Mouse (Mus musculus) Patski (cell line): ENCODE measurements around the gene Scamp3. TPM values are rescaled to one million over a fixed set of nuclear protein-coding genes. Genes with fewer than 3 reads are reported as not detected.
A peak's percentile ranks its signal among the peaks of the same experiment; 100 is the strongest.

ENCODE experiments used
- ATAC-seq: fragments of 100-300 bp; one replicate; pipeline ENCODE4 v1.8.0; 2021
- CTCF ChIA-PET: fragments of 350-600 bp; sonication (Branson Sonifier 250); formaldehyde crosslinking; loops from one replicate; lab custom pipeline; 2022; ENCODE audit warnings: inconsistent platforms; lab: Charles Lee
- POLR2A ChIA-PET: fragments of 350-600 bp; sonication (Branson Sonifier 250); formaldehyde crosslinking; loops from one replicate; lab custom pipeline; 2022; ENCODE audit warnings: antibody characterized with exemption, inconsistent platforms; lab: Charles Lee
- DNase-seq: peaks from one replicate; pipeline ENCODE4 v3.0.0-alpha.2; 2011; ENCODE audit warnings: low read depth, low spot score
- H3K27me3 ChIP-seq: fragments of 371-371 bp; one replicate; pipeline ENCODE4 v1.5.1; 2021
- CTCF ChIP-seq: fragments of 100-300 bp; IDR thresholded peaks from one replicate; pipeline ENCODE4 v1.5.1; 2021
- in situ Hi-C: fragments of 300-500 bp; cut with MboI; formaldehyde crosslinking; loops from 3 replicates; pipeline ENCODE4 v1.11.1; 2018; ENCODE audit warnings: low pct_unique_long_range_greater_than_20kb, mixed read lengths
- polyA plus RNA-seq: library from polyadenylated mRNA; unstranded; gene quantifications from one replicate; pipeline ENCODE4 v1.2.3, GENCODE M21; 2021

Scamp3 gene
- 175 TPM for polyA plus RNA-seq

DNA sequence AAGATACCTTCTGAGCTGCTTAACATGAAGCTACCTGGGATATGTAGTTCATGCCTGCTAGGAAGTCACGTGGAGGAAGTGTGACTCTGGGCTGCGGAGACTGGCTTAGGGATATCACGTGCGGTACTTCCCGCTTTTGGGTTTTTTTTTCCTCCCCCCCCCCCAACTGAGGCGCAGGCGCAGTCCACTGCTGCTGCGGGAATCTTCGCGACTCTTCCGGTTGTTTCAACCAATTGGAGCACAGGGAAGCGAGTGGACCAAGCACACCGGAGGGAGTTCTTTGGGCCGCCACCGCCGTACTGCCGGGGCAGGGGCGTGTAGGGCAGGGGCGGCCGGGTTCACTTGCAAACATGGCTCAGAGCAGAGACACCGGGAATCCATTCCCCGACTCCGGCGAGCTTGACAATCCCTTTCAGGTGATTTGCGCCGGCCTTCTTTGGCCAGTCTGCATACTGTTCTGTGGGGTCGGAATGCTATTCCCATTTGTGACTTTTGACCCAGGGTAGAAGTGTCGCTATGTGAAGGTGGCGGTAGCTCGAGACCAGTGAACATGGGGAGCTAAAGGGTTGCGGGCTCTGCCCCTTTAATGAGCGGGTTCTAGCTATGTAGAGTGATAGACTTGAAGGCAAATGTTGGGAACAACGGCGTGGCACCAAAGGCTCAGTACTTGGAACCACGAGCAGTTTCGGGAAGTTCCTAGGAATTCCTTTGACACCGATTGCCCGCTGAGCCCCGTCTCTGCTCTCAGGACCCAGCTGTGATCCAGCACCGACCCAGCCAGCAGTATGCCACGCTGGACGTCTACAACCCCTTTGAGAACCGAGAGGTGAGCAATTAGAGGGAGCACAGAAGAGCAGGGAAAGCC lies at the start of gene Scamp3:
Scamp3 (plus strand) TSS at position 232 of the 865 bp plus-strand sequence.
- ChIA-PET POLR2A (interaction anchor here (0.6 to 1.8 kb wide), 13 partner anchors 10 to 100 kb away, joined by 3 to 11 read pairs (median 3); partner anchors contain the start of genes Gba and Krtcap2), CTCF (interaction anchor here (1.2 to 2.5 kb wide), 10 partner anchors 10 to 125 kb away, joined by 3 to 12 read pairs (median 6); no protein-coding TSS in a partner anchor)
- DNase-seq (peak; percentile 98), ATAC-seq (peak; percentile 79)
- in situ Hi-C loops, result no loop called here
- TF ChIP-seq CTCF, result no peak
- H3K27me3 ChIP-seq, result no peaks in the 10 kb centered on the region

DNA sequence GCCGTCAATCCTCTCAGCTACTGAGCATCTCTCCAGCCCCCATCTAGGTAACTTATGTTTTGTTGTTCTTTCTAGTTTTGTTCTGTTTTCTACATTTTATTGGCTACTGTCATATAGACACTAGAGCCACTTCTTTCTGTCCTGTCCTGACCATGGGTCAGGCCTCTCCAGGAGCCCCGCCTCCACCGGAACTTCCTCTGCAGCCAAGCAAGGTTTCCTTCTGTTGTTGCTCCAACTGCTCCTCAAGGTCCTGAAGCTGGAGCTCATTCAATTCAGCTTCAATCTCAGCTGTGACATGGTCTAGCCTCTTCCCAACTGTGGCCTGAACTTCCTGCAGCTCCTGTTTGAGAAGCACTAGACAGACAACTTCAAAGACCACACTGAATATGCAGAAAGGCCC lies 47.4 kb upstream of the Scamp3 start:
- ChIA-PET CTCF (interaction anchor here (1.0 to 1.4 kb wide), 5 partner anchors 9 to 29 kb away, joined by 3 to 4 read pairs (median 3); no protein-coding TSS in a partner anchor), POLR2A (no interaction called here)
- no peak for DNase-seq
- ATAC-seq, result no peak
- no peaks in the 10 kb centered on the region for H3K27me3 ChIP-seq
- no peak for TF ChIP-seq CTCF
- in situ Hi-C loops, result no loop called here

DNA sequence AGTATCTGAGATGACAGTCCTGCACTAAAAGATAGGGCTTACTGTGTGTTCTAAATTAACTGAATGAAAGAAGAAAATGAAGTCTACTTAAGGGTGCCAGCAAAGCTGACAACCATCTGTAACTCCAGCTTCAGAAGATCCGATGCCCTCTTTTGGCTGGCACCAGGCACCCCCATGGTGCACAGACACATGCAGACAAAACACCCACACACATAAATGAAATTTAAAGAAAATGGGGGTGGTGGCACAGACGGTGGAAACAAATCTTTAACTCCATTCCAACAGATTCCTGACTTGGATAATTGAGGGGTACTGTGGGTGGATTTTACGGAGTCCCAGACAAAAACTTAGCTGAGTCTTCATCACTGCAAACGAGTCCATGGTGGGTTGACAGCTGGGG lies 45.5 kb upstream of the Scamp3 start:
- ATAC-seq (no peak), DNase-seq (no peak)
- in situ Hi-C loops, result no loop called here
- POLR2A ChIA-PET, result no interaction called here
- no peaks in the 10 kb centered on the region for H3K27me3 ChIP-seq
- no peak for TF ChIP-seq CTCF
- CTCF ChIA-PET, result interaction anchor here (1.2 kb wide), 1 partner anchor 32 kb away, joined by 4 read pairs; no protein-coding TSS in a partner anchor

DNA sequence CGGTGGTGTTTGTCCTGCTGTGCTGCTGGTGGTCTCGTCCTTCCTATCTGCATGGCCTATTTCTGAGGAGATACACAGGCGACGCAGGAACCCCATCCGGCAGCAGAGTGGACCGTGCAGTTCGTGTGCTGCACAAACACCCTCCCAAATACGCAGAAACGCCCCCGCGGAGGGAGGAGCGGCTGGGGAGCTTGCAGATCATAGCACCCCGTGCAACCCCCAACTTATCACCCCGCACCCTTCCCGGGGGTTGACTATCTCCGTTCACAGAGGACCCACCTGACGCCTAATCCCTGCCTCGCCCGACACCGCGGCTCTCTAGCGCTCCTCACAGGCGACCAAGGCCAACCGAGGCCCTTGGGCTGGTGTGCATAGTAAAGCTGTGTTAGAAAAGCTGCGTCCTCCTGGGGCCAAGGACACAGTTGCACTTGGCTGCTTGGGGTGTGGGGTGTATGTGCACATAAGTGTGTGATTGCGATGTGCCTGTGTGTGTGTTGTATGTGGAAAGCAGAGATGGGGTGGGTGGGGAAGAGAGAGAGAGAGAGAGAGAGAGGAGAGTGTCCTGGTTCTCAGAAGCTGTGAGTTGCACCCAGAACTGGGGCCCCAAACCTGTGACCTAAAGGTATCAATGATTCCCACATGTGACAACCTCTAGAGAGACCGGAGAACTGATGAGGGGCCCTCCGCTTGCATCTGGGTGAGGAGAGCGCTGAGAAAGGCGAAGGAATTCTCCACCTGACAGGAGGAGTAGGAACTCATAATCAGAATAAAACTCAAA lies 44.8 kb upstream of the Scamp3 start:
- DNase-seq, result no peak
- in situ Hi-C loops, result no loop called here
- CTCF ChIA-PET, result no interaction called here
- no peak for ATAC-seq
- POLR2A ChIA-PET, result no interaction called here
- no peak for TF ChIP-seq CTCF
- H3K27me3 ChIP-seq, result no peaks in the 10 kb centered on the region

DNA sequence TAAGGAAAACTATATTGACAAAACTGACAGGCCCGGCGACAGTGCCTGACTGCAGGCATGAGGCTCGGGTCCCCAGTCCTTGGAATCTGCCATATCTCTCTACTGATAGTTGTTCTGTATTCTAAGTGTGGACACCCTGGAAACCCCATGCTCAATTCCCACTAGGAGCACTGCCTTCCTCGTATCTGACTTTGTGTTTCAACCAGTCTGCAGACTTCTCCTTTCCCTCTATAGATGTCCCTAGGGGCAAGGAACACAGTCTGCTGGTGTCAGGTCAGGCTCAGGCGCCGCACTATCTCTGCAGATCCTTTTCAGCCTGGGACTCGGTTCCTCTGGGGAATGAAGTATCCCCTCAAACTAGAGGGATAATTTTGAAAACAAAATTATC lies 44.2 kb upstream of the Scamp3 start:
- TF ChIP-seq CTCF, result no peak
- no peak for ATAC-seq
- ChIA-PET CTCF (no interaction called here), POLR2A (no interaction called here)
- no peak for DNase-seq
- H3K27me3 ChIP-seq, result no peaks in the 10 kb centered on the region
- in situ Hi-C loops, result no loop called here

DNA sequence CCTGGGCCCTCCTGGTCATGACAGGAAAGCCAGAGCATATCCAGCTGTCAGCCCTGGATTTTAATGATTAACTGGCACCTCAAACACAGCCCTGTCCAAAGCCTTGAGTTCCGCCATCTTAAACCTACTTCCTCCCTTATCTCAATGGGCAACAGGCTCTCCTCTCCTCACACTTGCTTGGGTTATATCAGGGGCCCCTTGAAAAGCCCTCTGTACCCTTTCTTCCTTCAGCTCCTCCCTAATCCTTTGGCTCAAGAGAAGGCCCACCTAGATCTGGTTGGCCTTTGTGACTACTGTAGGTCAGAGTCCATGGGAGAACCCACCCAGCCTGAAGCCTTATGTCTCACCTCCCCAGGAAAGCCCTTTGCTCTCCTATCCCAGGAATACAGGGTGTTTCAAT lies 43.5 kb upstream of the Scamp3 start:
- POLR2A ChIA-PET, result no interaction called here
- ATAC-seq, result no peak
- CTCF ChIA-PET, result interaction anchor here (0.6 to 1.2 kb wide), 2 partner anchors 9 to 18 kb away, joined by 3 to 4 read pairs; no protein-coding TSS in a partner anchor

DNA sequence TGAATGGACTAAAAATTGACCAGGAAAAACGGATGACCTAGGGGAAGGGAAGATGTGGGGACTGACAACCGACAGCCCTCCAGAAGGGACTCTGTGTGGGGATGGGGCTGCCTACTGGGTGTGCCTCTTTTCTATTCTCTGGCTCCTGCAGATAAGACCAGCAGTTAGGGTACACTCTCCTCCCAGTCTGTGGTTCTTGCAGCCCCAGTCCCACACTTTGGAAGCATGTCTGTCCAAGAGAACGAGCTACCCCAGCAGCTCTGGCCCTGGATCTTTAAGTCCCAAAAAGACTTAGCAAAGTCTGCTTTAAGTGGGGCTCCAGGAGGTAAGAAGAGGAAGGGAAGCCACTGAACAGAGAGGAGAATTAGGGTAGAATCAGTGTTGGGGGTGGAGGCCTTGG lies 41.3 kb upstream of the Scamp3 start, which contains the start of gene Pklr:
Pklr (plus strand) TSS at position 185 of the 400 bp plus-strand sequence.
- no peak for ATAC-seq
- H3K27me3 ChIP-seq, result no peaks in the 10 kb centered on the region
- POLR2A ChIA-PET, result interaction anchor here (0.9 to 1.2 kb wide), 4 partner anchors 10 to 58 kb away, joined by 3 to 5 read pairs (median 4); partner anchors contain the start of genes Clk2 and Fdps
- in situ Hi-C loops, result no loop called here
- no peak for TF ChIP-seq CTCF
- CTCF ChIA-PET, result interaction anchor here (0.8 to 1.6 kb wide), 6 partner anchors 12 to 58 kb away, joined by 3 to 4 read pairs (median 3); no protein-coding TSS in a partner anchor
- DNase-seq, result no peak

More for the DNA sequence above, 43.5 kb upstream of the Scamp3 start:
- in situ Hi-C loops, result no loop called here
- no peaks in the 10 kb centered on the region for H3K27me3 ChIP-seq
- TF ChIP-seq CTCF, result no peak
- DNase-seq, result no peak

DNA sequence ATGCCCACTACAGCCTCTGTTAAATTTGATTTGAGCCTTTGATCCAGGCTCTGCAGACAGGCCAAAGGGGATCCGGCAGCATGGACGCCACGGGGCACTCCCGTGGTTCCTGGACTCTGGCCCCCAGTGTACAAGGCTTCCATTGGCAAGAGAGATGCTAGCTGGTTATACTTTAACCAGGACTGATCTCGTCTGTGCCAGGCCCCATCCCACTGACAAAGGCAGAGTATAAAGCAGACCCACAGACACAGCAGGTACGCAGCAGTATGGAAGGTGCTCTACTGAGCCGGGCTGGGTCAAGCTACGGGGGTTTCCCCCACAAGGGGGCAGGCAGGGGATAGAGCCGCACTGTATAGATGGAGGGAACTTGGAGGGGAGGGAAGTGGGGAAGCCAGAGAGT lies 40.9 kb upstream of the Scamp3 start:
- CTCF ChIA-PET, result interaction anchor here (0.8 to 1.6 kb wide), 8 partner anchors 9 to 57 kb away, joined by 3 to 4 read pairs (median 3); no protein-coding TSS in a partner anchor
- DNase-seq (no peak), ATAC-seq (peak; percentile 61)
- POLR2A ChIA-PET, result interaction anchor here (0.5 to 1.1 kb wide), 4 partner anchors 10 to 59 kb away, joined by 3 to 5 read pairs (median 4); partner anchors contain the start of genes Clk2 and Fdps
- in situ Hi-C loops, result no loop called here
- no peak for TF ChIP-seq CTCF
- no peaks in the 10 kb centered on the region for H3K27me3 ChIP-seq

DNA sequence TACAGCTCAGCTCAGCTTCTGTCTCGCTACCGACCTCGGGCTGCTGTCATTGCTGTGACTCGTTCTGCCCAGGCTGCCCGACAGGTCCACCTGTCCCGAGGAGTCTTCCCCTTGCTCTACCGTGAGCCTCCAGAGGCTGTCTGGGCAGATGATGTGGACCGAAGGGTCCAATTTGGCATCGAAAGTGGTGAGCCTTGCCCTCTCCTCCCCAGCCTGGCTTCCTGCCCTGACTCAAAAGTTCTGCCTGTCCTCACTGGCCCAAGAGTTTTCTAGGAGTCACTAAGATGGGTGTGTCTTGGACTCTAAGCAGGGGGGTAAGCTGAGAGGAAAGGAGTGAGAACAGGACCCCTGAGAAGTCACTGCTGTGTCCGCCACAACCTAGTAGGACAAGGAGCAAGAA lies 32.5 kb upstream of the Scamp3 start:
- ChIA-PET POLR2A (no interaction called here), CTCF (interaction anchor here (1.0 to 1.7 kb wide), 4 partner anchors 8 to 29 kb away, joined by 3 to 4 read pairs (median 3); partner anchors contain the start of gene Hcn3)
- no peak for TF ChIP-seq CTCF
- in situ Hi-C loops, result no loop called here
- no peaks in the 10 kb centered on the region for H3K27me3 ChIP-seq
- DNase-seq (no peak), ATAC-seq (no peak)

DNA sequence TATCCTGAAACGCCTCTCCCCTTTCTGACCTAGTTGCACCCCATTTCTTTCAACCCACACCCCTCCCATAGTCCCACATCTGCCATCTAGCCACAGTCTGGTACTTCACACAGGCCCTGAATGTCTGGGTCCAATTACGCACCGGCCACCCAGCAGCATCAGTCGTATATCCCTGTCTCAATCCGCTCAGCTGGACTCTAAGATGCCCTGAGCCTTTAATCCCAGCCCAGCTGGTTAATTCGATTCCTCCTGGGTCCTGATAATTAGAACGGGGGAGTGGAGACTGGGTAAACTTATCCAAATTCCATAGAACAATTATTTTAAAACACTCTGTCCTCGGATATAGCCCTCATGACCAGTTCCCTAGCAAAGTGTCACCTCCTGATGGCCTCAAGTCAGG lies 31.7 kb upstream of the Scamp3 start:
- no peak for TF ChIP-seq CTCF
- POLR2A ChIA-PET, result interaction anchor here (1.1 kb wide), 1 partner anchor 19 kb away, joined by 3 read pairs; the partner anchor contains the start of gene Clk2
- ATAC-seq, result no peak
- no peak for DNase-seq
- H3K27me3 ChIP-seq, result no peaks in the 10 kb centered on the region
- in situ Hi-C loops, result no loop called here
- CTCF ChIA-PET, result interaction anchor here (1.2 to 1.7 kb wide), 4 partner anchors 9 to 30 kb away, joined by 3 to 6 read pairs (median 4); partner anchors contain the start of gene Hcn3
